Mouse (Mus musculus): ENCODE results near the gene Slc28a3. TPM values are rescaled to one million over a fixed set of nuclear protein-coding genes. Genes with fewer than 3 reads are reported as not detected.

The Slc28a3 gene
- polyA plus RNA-seq, 1 experiment from 2014 or later = not detected

Other genes starting within 250 kb of the Slc28a3 start
- 27.5 and 27.6 TPM in 2 replicates for gene 2210016F16Rik, start 225.7 kb downstream of the Slc28a3 start, polyA plus RNA-seq (2016; fragmentation: Nextera tagmentation; extraction: Ambion mirVana)
- gene Rmi1, start 208.6 kb downstream of the Slc28a3 start, polyA plus RNA-seq (2016; fragmentation: Nextera tagmentation; extraction: Ambion mirVana) = 22.3 and 25.4 TPM in 2 replicates
- 906 and 911 TPM in 2 replicates for gene Hnrnpk, start 207.5 kb downstream of the Slc28a3 start, polyA plus RNA-seq (2016; fragmentation: Nextera tagmentation; extraction: Ambion mirVana)
- 0.20 TPM in 2 replicates for gene Ntrk2, start 195.7 kb upstream of the Slc28a3 start, polyA plus RNA-seq (2016; fragmentation: Nextera tagmentation; extraction: Ambion mirVana)

All from liver, embryonic 12.5 days (tissue).